ENCODE assay signal across 28 mouse cellular contexts in the genomic region with DNA sequence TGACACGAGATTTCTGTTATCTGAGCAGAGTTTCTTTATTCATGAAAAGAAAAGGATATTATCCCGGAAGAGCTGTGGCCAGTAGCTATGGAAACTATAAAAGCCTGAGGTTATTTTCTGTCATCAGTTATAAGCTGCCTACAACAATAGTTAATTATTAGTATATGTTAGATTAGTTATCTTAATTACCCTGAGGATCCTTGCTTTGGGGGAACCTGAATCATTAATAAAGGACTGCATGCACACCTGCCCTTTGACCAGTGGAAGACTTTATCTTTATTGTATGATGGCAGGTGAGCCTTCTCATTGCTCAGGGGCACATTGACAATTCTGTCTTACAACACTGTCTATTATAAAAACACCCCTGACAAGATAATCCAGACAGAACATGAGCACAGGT.
"Had no signal": no experiment of that assay in that cellular context is flagged by ENCODE, and none has a peak within 500 bp of the region (broad histone marks: within the 10 kb centered on the region; RNA-seq: fewer than 3 reads in every experiment).

No protein-coding gene starts in this region.

- H3K9ac ChIP-seq: embryonic facial prominence, embryonic 12.5 days; embryonic facial prominence, embryonic 13.5 days; embryonic facial prominence, embryonic 15.5 days; forebrain, embryonic 12.5 days; forebrain, embryonic 13.5 days; forebrain, embryonic 15.5 days; forebrain, postnatal 0 days had no signal

- H3K4me3 ChIP-seq: embryonic facial prominence, embryonic 10.5 days; embryonic facial prominence, embryonic 12.5 days; embryonic facial prominence, embryonic 13.5 days; embryonic facial prominence, embryonic 15.5 days; erythroblast, embryonic 14.5 days; forebrain, embryonic 10.5 days; forebrain, embryonic 12.5 days; forebrain, embryonic 13.5 days; forebrain, embryonic 15.5 days; gastrocnemius, adult 2 months; heart, adult 2 months had no signal

- DNase-seq: cerebellum, adult 2 months; cerebellum, adult 8-10 months; cerebellum, adult 9-10 months; cerebellum, adult 9-11 months; cerebellum, postnatal 10 days; cerebellum, postnatal 14 days; cerebellum, postnatal 25 days; cerebellum, postnatal 36 days; embryo, embryonic 11 days; forebrain, postnatal 0 days; gastrocnemius, adult 2 months; gastrocnemius, postnatal 10 days; gastrocnemius, postnatal 14 days; gastrocnemius, postnatal 25 days; heart, adult 11 months; heart, adult 18-20 months; heart, adult 2 months had no signal

- H3K9me3 ChIP-seq: embryonic facial prominence, embryonic 10.5 days; embryonic facial prominence, embryonic 12.5 days; embryonic facial prominence, embryonic 13.5 days; embryonic facial prominence, embryonic 15.5 days; forebrain, embryonic 10.5 days; forebrain, embryonic 12.5 days; forebrain, embryonic 13.5 days; forebrain, embryonic 15.5 days had no signal

- ATAC-seq: forebrain, embryonic 13.5 days; forebrain, embryonic 14.5 days; forebrain, embryonic 15.5 days; forebrain, embryonic 16.5 days; forebrain, postnatal 0 days had no signal

- H3K27ac ChIP-seq: embryonic facial prominence, embryonic 10.5 days; embryonic facial prominence, embryonic 12.5 days; embryonic facial prominence, embryonic 13.5 days; embryonic facial prominence, embryonic 15.5 days; forebrain, embryonic 10.5 days; forebrain, embryonic 12.5 days; forebrain, embryonic 13.5 days; forebrain, embryonic 15.5 days; gastrocnemius, adult 2 months; heart, adult 2 months had no signal

- H3K36me3 ChIP-seq: embryonic facial prominence, embryonic 10.5 days; embryonic facial prominence, embryonic 12.5 days; embryonic facial prominence, embryonic 13.5 days; embryonic facial prominence, embryonic 15.5 days; forebrain, embryonic 10.5 days; forebrain, embryonic 12.5 days; forebrain, embryonic 15.5 days had no signal

- H3K27me3 ChIP-seq: embryonic facial prominence, embryonic 12.5 days; embryonic facial prominence, embryonic 13.5 days; embryonic facial prominence, embryonic 15.5 days; forebrain, embryonic 12.5 days; forebrain, embryonic 13.5 days; forebrain, embryonic 15.5 days had no signal

- H3K4me1 ChIP-seq: embryonic facial prominence, embryonic 10.5 days; embryonic facial prominence, embryonic 12.5 days; embryonic facial prominence, embryonic 13.5 days; forebrain, embryonic 10.5 days; forebrain, embryonic 12.5 days; forebrain, embryonic 13.5 days; forebrain, embryonic 15.5 days had no signal

- H3K4me2 ChIP-seq: embryonic facial prominence, embryonic 12.5 days; embryonic facial prominence, embryonic 13.5 days; embryonic facial prominence, embryonic 15.5 days; forebrain, embryonic 12.5 days; forebrain, embryonic 13.5 days; forebrain, embryonic 15.5 days had no signal
